Mouse (Mus musculus): Measurements from ENCODE around the gene Efna3.

Gene Efna3

GRCm38 (mm10) chr3:89322514-89323165 lies at the start of gene Efna3:
TSS of gene Efna3 (minus strand) at chr3:89322965.
- in situ Hi-C loops (cut with MboI; ENCODE audit: unreplicated experiment in 2 of 2) = loop anchor here in 1 of 2 experiments (10.0 kb wide), 1 partner anchor 532 kb away; no protein-coding TSS in a partner anchor

GRCm38 (mm10) chr3:89367338-89367737 lies 44.6 kb upstream of the Efna3 start:
- in situ Hi-C loops (cut with MboI; ENCODE audit: unreplicated experiment in 2 of 2) = no loop called here

GRCm38 (mm10) chr3:89365486-89366414 lies 43.0 kb upstream of the Efna3 start:
- in situ Hi-C loops (cut with MboI; ENCODE audit: unreplicated experiment in 2 of 2) = no loop called here

- in situ Hi-C loops (cut with MboI; ENCODE audit: unreplicated experiment in 2 of 2) = no loop called here
These were observed 42.4 kb upstream of the Efna3 start, which contains the start of gene Dcst1 for GRCm38 (mm10) chr3:89365153-89365485. TSS of gene Dcst1 (minus strand) at chr3:89365253.

GRCm38 (mm10) chr3:89364631-89365030 lies 41.9 kb upstream of the Efna3 start:
- in situ Hi-C loops (cut with MboI; ENCODE audit: unreplicated experiment in 2 of 2) = no loop called here

- in situ Hi-C loops (cut with MboI; ENCODE audit: unreplicated experiment in 2 of 2) = no loop called here
These were observed 38.9 kb upstream of the Efna3 start, which contains the start of gene Dcst2 for GRCm38 (mm10) chr3:89361675-89362074. TSS of gene Dcst2 (plus strand) at chr3:89361975.

- in situ Hi-C loops (cut with MboI; ENCODE audit: unreplicated experiment in 2 of 2) = no loop called here
These were observed 37.5 kb upstream of the Efna3 start for GRCm38 (mm10) chr3:89360237-89360636.

- in situ Hi-C loops (cut with MboI; ENCODE audit: unreplicated experiment in 2 of 2) = no loop called here
These were observed 36.9 kb upstream of the Efna3 start for GRCm38 (mm10) chr3:89359630-89360029.

- in situ Hi-C loops (cut with MboI; ENCODE audit: unreplicated experiment in 2 of 2) = no loop called here
These were observed 33.3 kb upstream of the Efna3 start for GRCm38 (mm10) chr3:89356029-89356428.

GRCm38 (mm10) chr3:89355512-89355902 lies 32.7 kb upstream of the Efna3 start:
- in situ Hi-C loops (cut with MboI; ENCODE audit: unreplicated experiment in 2 of 2) = no loop called here

GRCm38 (mm10) chr3:89354816-89355511 lies 32.2 kb upstream of the Efna3 start:
- in situ Hi-C loops (cut with MboI; ENCODE audit: unreplicated experiment in 2 of 2) = no loop called here

- in situ Hi-C loops (cut with MboI; ENCODE audit: unreplicated experiment in 2 of 2) = no loop called here
These were observed 28.5 kb upstream of the Efna3 start for GRCm38 (mm10) chr3:89351271-89351670.

- in situ Hi-C loops (cut with MboI; ENCODE audit: unreplicated experiment in 2 of 2) = loop anchor here (25.0 kb wide), 2 partner anchors 412 to 512 kb away; partner anchors contain the start of genes Chrnb2 (in 2 of the 2) and Ube2q1 (in 2 of the 2)
These were observed 27.2 kb upstream of the Efna3 start, which contains the start of gene Adam15 for GRCm38 (mm10) chr3:89349869-89350501. TSS of gene Adam15 (minus strand) at chr3:89349996.

GRCm38 (mm10) chr3:89348911-89349868 lies 26.4 kb upstream of the Efna3 start:
- in situ Hi-C loops (cut with MboI; ENCODE audit: unreplicated experiment in 2 of 2) = loop anchor here (25.0 kb wide), 2 partner anchors 413 to 513 kb away; partner anchors contain the start of genes Chrnb2 (in 2 of the 2) and Ube2q1 (in 2 of the 2)

- in situ Hi-C loops (cut with MboI; ENCODE audit: unreplicated experiment in 2 of 2) = loop anchor here (25.0 kb wide), 2 partner anchors 414 to 514 kb away; partner anchors contain the start of genes Chrnb2 (in 2 of the 2) and Ube2q1 (in 2 of the 2)
These were observed 25.2 kb upstream of the Efna3 start for GRCm38 (mm10) chr3:89347916-89348315.

- in situ Hi-C loops (cut with MboI; ENCODE audit: unreplicated experiment in 2 of 2) = loop anchor here (25.0 kb wide), 2 partner anchors 415 to 515 kb away; partner anchors contain the start of genes Chrnb2 (in 2 of the 2) and Ube2q1 (in 2 of the 2)
These were observed 24.2 kb upstream of the Efna3 start for GRCm38 (mm10) chr3:89346815-89347540.

GRCm38 (mm10) chr3:89343279-89343678 lies 20.5 kb upstream of the Efna3 start:
- in situ Hi-C loops (cut with MboI; ENCODE audit: unreplicated experiment in 2 of 2) = loop anchor here (5.0 to 25.0 kb wide), 3 partner anchors 139 to 519 kb away; partner anchors contain the start of genes Chrnb2 (in 2 of the 2) and Ube2q1 (in 2 of the 2)

- in situ Hi-C loops (cut with MboI; ENCODE audit: unreplicated experiment in 2 of 2) = loop anchor here (5.0 to 25.0 kb wide), 3 partner anchors 141 to 521 kb away; partner anchors contain the start of genes Chrnb2 (in 2 of the 2) and Ube2q1 (in 2 of the 2)
These were observed 19.0 kb upstream of the Efna3 start for GRCm38 (mm10) chr3:89341794-89342193.
